Mouse (Mus musculus): ENCODE results near the gene Cabp1.

Cabp1 gene

GRCm38 (mm10) chr5:115124690-115125089 is 69.5 kb downstream of the Cabp1 start:
- DNase-seq (ENCODE audit: low spot score), result no peak

GRCm38 (mm10) chr5:115120978-115121377 is 73.2 kb downstream of the Cabp1 start:
- DNase-seq (ENCODE audit: low spot score), result no peak

GRCm38 (mm10) chr5:115118961-115119570 is 75.1 kb downstream of the Cabp1 start, which contains the start of gene Acads:
Acads (minus strand) TSS chr5:115119346.
- DNase-seq (ENCODE audit: low spot score), result peak; percentile 89

All from embryo, embryonic 10.5 days (tissue).